Mouse (Mus musculus): Measurements from ENCODE around the gene Satb1.

The Satb1 gene

GRCm38 (mm10) chr17:51800208-51800607, 32.9 kb downstream of the Satb1 start:
- no peak for TF ChIP-seq GATA4 (IDR thresholded peaks at IDR 0.05; ENCODE audit: insufficient replicate concordance, low read length)

GRCm38 (mm10) chr17:51796459-51796858, 36.6 kb downstream of the Satb1 start:
- no peak for TF ChIP-seq GATA4 (IDR thresholded peaks at IDR 0.05; ENCODE audit: insufficient replicate concordance, low read length)

DNA sequence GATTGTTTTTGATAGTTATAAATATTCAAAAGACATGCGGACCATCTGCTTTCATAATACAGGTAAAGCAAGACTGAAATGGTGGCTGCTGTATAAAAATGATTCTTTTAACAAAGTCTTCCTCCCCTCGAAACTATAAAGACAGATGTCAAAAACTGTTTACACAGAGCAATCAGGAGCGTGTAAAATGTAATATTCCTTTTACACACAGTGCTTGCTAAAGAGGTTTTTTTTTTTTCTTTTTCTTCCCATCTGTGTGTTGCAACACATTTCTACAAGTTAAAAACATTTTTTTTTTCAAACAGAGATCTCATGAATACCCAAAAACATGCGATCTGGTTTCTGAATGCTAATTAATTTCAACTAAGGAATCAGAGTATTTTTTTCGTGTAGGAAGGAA, 41.9 kb downstream of the Satb1 start:
- no peak for TF ChIP-seq GATA4 (IDR thresholded peaks at IDR 0.05; ENCODE audit: insufficient replicate concordance, low read length)

- TF ChIP-seq GATA4 (IDR thresholded peaks at IDR 0.05; ENCODE audit: insufficient replicate concordance, low read length), result no peak
Observed at GRCm38 (mm10) chr17:51790387-51791060, 42.6 kb downstream of the Satb1 start.

DNA sequence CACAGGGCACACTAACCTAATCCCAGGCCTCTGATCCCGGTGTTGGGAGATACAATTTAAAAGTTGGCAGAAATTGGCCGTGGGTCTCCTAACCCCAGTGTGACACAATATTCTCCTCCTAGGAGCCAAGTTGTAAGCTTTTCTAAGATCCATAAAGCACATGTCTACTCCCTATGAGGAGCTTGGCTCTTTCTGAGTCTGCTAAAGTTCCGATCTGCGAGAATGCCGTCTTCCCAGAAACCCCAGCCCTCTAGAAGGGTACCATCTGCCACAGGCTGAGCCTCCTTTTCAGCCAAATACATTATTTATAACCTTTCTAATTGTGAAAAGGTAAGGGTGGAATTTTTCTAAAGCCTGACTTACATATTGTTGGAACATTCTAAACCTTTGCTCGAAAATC, 43.3 kb downstream of the Satb1 start:
- TF ChIP-seq GATA4 (IDR thresholded peaks at IDR 0.05; ENCODE audit: insufficient replicate concordance, low read length), result no peak

DNA sequence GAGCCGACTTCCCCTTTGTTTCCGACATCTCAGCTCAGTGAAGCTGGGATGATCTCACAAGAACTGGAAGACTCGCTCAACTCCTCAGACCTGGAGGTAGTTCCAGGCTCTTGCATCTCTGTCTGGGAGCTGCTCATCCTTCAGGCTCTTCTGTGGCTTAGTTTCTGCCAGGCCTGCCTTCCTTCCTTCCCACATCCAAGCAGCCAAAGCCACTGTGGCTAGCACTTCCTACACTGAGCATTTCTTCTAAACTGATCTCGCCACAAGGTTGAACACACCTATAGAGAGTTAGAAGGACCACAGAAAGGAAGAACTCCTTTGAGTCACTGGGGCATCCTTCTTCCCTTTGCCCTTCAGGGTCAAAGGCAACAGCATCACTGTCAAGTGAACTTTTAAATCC, 44.0 kb downstream of the Satb1 start:
- no peak for TF ChIP-seq GATA4 (IDR thresholded peaks at IDR 0.05; ENCODE audit: insufficient replicate concordance, low read length)

DNA sequence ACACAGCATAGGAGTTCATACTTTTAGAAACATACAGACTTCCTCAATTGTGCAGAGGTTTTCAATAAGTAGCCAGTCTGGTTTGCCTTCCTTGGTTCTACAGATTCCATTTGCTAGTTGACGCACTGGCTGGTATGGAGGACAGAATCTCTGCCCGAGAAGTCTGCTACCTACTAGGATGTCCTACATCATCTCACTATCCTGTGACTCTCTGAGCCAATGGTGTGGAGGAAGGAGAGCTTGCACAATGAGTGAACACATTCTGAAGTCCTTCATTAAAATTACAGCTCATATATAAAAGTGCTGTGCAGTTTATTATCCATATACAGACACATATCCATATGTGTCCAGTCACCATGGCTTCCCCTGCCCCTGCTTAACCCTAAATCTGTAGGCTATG, 45.1 kb downstream of the Satb1 start:
- TF ChIP-seq GATA4 (IDR thresholded peaks at IDR 0.05; ENCODE audit: insufficient replicate concordance, low read length), result no peak

GRCm38 (mm10) chr17:51786050-51786449, 47.0 kb downstream of the Satb1 start:
- no peak for TF ChIP-seq GATA4 (IDR thresholded peaks at IDR 0.05; ENCODE audit: insufficient replicate concordance, low read length)

GRCm38 (mm10) chr17:51784935-51785334, 48.2 kb downstream of the Satb1 start:
- no peak for TF ChIP-seq GATA4 (IDR thresholded peaks at IDR 0.05; ENCODE audit: insufficient replicate concordance, low read length)

- no peak for TF ChIP-seq GATA4 (IDR thresholded peaks at IDR 0.05; ENCODE audit: insufficient replicate concordance, low read length)
Observed at GRCm38 (mm10) chr17:51783591-51784279, 49.4 kb downstream of the Satb1 start.

DNA sequence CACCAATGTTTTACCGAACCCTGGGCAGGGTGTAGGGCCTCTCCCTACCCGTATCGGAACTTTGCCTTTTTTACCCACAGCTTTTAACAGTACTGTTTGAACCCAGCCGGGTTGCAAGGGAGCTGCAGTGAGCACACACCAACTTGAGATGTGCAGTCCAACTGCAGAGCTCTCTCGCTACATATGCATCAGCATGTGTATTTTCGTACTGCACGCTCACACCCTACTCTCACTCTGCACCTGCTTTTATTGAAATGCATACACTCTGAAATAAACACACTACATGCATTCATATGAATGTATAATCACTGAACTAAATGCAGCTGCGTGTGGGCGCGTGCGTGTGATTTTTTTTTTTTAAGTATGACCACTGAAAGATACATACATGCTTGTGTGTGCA, 53.1 kb downstream of the Satb1 start:
- TF ChIP-seq GATA4 (IDR thresholded peaks at IDR 0.05; ENCODE audit: insufficient replicate concordance, low read length), result no peak

- no peak for TF ChIP-seq GATA4 (IDR thresholded peaks at IDR 0.05; ENCODE audit: insufficient replicate concordance, low read length)
Observed at GRCm38 (mm10) chr17:51778961-51779360, 54.1 kb downstream of the Satb1 start.

GRCm38 (mm10) chr17:51777813-51778212, 55.3 kb downstream of the Satb1 start:
- no peak for TF ChIP-seq GATA4 (IDR thresholded peaks at IDR 0.05; ENCODE audit: insufficient replicate concordance, low read length)

GRCm38 (mm10) chr17:51775070-51775881, 57.8 kb downstream of the Satb1 start:
- TF ChIP-seq GATA4 (IDR thresholded peaks at IDR 0.05; ENCODE audit: insufficient replicate concordance, low read length), result no peak

DNA sequence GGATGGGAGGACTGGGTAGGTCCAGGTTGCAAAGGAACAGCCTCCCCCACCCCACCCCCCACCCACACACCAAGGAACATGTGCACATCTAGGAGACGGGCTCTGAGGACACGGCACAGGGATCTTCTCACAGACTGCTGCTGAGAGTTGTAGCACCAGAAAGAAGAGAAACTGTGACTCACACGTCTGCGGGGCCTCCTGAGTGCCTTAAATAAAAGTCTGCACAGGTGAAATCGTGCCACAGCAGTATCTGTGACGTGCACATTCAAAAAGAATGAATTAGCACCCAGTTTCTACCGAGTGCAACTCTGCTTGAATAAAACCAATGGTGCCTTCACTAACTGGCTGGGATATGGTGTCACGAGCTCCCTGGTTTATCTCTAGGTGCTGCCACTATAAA, 69.5 kb downstream of the Satb1 start:
- no peak for TF ChIP-seq GATA4 (IDR thresholded peaks at IDR 0.05; ENCODE audit: insufficient replicate concordance, low read length)

DNA sequence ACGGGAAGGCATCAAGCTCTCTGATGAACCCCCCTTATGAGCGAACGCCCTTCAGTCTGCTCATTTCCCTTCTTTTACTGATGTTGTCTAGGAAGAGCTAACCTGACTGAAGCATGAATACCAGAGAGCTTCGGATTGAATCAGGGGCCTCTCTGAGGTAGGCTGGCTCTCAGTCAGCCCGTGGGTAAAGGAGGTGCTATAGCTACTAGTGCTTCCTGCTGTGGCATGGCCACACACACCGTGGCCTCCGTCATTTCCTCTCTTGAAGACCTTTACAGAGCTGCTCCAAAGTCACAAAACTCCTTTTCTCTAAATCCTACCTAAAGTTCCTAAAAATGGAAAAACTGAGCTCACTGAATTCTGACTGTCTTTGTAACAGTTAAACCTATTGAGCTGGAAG, 70.6 kb downstream of the Satb1 start:
- no peak for TF ChIP-seq GATA4 (IDR thresholded peaks at IDR 0.05; ENCODE audit: insufficient replicate concordance, low read length)

All from liver, adult (tissue).